15 mouse cellular contexts compared by ENCODE assay signal in genomic region chr11:108995196-108995989, GRCm38 (mm10).
DNase-seq lines count a peak whose midpoint lies in the region; TF ChIP-seq lines count a peak whose summit lies in the region.
"Had no signal": no experiment of that assay in that cellular context is flagged by ENCODE, and none has a peak within 500 bp of the region (broad histone marks: within the 10 kb centered on the region; RNA-seq: fewer than 3 reads in every experiment).

No protein-coding gene starts in this region.

- intact Hi-C loops in left cerebral cortex, adult 2 months (cut with DNase I): loop anchor here (5.0 kb wide), 2 partner anchors 53 to 82 kb away; no protein-coding TSS in a partner anchor

- TF ChIP-seq CTCF in left cerebral cortex, adult 2 months (IDR thresholded peaks at IDR 0.05): no peak

- peak overlapping the region; percentile 93 for H3K27ac ChIP-seq in left cerebral cortex, adult 2 months
- H3K27ac ChIP-seq: gastrocnemius, adult 2 months; hindbrain, embryonic 14.5 days; kidney, embryonic 15.5 days; midbrain, embryonic 15.5 days; stomach, postnatal 0 days had no signal

- no peak overlapping the region for H3K4me3 ChIP-seq in left cerebral cortex, adult 2 months
- H3K4me3 ChIP-seq: gastrocnemius, adult 2 months; kidney, embryonic 15.5 days; midbrain, embryonic 15.5 days had no signal

- DNase-seq in adrenal gland, adult (ENCODE audit: inconsistent age in 2 of 2, low spot score in 1 of 2): peak; percentile 36 to 67
- DNase-seq in adrenal gland, adult 8-10 months: no peak
- DNase-seq in layer of hippocampus, adult 9-10 months (ENCODE audit: low spot score): peak; percentile 8
- no peak for DNase-seq in layer of hippocampus, postnatal 10 days (ENCODE audit: low spot score in 2 of 2)
- DNase-seq in adipocyte (ENCODE audit: low spot score): peak; percentile 5
- peak; percentile 24 to 25 for DNase-seq in left cerebral cortex, adult 2 months (ENCODE audit: extremely low spot score in 1 of 2, low spot score in 2 of 2)
- no peak for DNase-seq in gastrocnemius, postnatal 10 days
- DNase-seq in urinary bladder, postnatal 4 days (ENCODE audit: low spot score in 2 of 2): no peak
- DNase-seq: cerebellum, postnatal 36 days; gastrocnemius, adult 2 months; lung, adult 2 months had no signal

Comparison
In these comparisons a context has a peak if more than half of its experiments do, and no peak if none do; other contexts are left out.
1. DNase-seq: peak in adrenal gland, adult (2 of 2), layer of hippocampus, adult 9-10 months (single experiment), adipocyte (single experiment) and left cerebral cortex, adult 2 months (2 of 2); none in adrenal gland, adult 8-10 months (single experiment), layer of hippocampus, postnatal 10 days (0 of 2), gastrocnemius, postnatal 10 days (single experiment) and urinary bladder, postnatal 4 days (0 of 2).